ENCODE assay signal across 1 mouse cellular context in genomic region chr14:8080718-8081117, GRCm38 (mm10).
A peak's percentile ranks its signal among the peaks of the same experiment; 100 is the strongest.
TF ChIP-seq lines count a peak whose summit lies in the region.

No protein-coding gene starts in this region.

TF ChIP-seq in MEL, 35 proteins besides CTCF, POLR2A, EP300 and RAD21 (continued from another document):
- no peak for TF ChIP-seq POLR2AphosphoS2 (IDR thresholded peaks at IDR 0.05; ENCODE audit: low read length)
- TF ChIP-seq MXI1 (IDR thresholded peaks at IDR 0.05; ENCODE audit: low read depth, low read length): peak; percentile 11; the same call in 1 of the 2 replicates
- TF ChIP-seq ZNF384 (IDR thresholded peaks at IDR 0.05; ENCODE audit: low read depth, low read length): no peak
- TF ChIP-seq ZKSCAN1 (IDR thresholded peaks at IDR 0.05; ENCODE audit: low read depth, low read length): no peak
TF ChIP-seq in MEL: peak in this region for 4.
